Mouse (Mus musculus): ENCODE results near the gene Qpctl. TPM values are rescaled to one million over a fixed set of nuclear protein-coding genes. Genes with fewer than 3 reads are reported as not detected.

Gene Qpctl
- total RNA-seq (2014; rRNA removed): 4.3 and 6.3 TPM in 2 replicates
- polyA plus RNA-seq (2012; rRNA removed): 8.9 and 11.7 TPM in 2 replicates

GRCm38 (mm10) chr7:19148875-19149541 is at the start of gene Qpctl:
Gene Qpctl (minus strand): TSS chr7:19149291.
- 0 out of 2 replicates have a peak, but pooled peaks cover 2% of the 10 kb centered on the region for H3K79me2 ChIP-seq (ENCODE audit: control insufficient read depth, insufficient read depth, low read length)
- under 1% methylated on average over 43 of the region's 43 CpGs for WGBS
- TF ChIP-seq CTCF (IDR thresholded peaks at IDR 0.05; ENCODE audit: low read depth, low read length) (no peak), POLR2A (IDR thresholded peaks at IDR 0.05; ENCODE audit: extremely low read depth, insufficient read depth, low read length) (peak; percentile 49; the same call in 1 of the 2 replicates)
- no peaks in the 10 kb centered on the region for H3K4me1 ChIP-seq (ENCODE audit: control insufficient read depth, insufficient read depth, low read length)
- H3K4me3 ChIP-seq (ENCODE audit: insufficient read depth, low read depth, low read length): peak within 1 kb of the TSS; percentile 79
- H3K36me3 ChIP-seq (ENCODE audit: control insufficient read depth, insufficient read depth, low read length): peaks cover 7% of the 10 kb centered on the region; the same call in 1 of the 2 replicates
- peak; percentile 98 for DNase-seq (ENCODE audit: extremely low read depth, low read depth, low spot score)
- no peaks in the 10 kb centered on the region for H3K27me3 ChIP-seq (ENCODE audit: control insufficient read depth, insufficient read depth, low read length)
- peak within 1 kb of the TSS; percentile 42; the same call in 1 of the 2 replicates for H3K27ac ChIP-seq (replicated peaks; ENCODE audit: insufficient read depth, low read depth, low read length)
- peak within 1 kb of the TSS; percentile 80 for H3K9ac ChIP-seq (ENCODE audit: low read depth, low read length)

- Histone ChIP-seq H3K9ac (ENCODE audit: low read depth, low read length) (no peak overlapping the region), H3K27ac (replicated peaks; ENCODE audit: insufficient read depth, low read depth, low read length) (no peak overlapping the region), H3K79me2 (ENCODE audit: control insufficient read depth, insufficient read depth, low read length) (no peaks in the 10 kb centered on the region), H3K27me3 (ENCODE audit: control insufficient read depth, insufficient read depth, low read length) (no peaks in the 10 kb centered on the region), H3K4me3 (ENCODE audit: insufficient read depth, low read depth, low read length) (no peak overlapping the region), H3K4me1 (ENCODE audit: control insufficient read depth, insufficient read depth, low read length) (no peaks in the 10 kb centered on the region), H3K36me3 (ENCODE audit: control insufficient read depth, insufficient read depth, low read length) (no peaks in the 10 kb centered on the region; the same call in 1 of the 2 replicates)
- WGBS: 50% methylated on average over 2 of the region's 2 CpGs
- no peak for DNase-seq (ENCODE audit: extremely low read depth, low read depth, low spot score)
- TF ChIP-seq CTCF (IDR thresholded peaks at IDR 0.05; ENCODE audit: low read depth, low read length): peak; percentile 86
- no peak for TF ChIP-seq POLR2A (IDR thresholded peaks at IDR 0.05; ENCODE audit: extremely low read depth, insufficient read depth, low read length)
These were observed 48.9 kb upstream of the Qpctl start for GRCm38 (mm10) chr7:19197985-19198384.

- no peaks in the 10 kb centered on the region; the same call in 1 of the 2 replicates for H3K36me3 ChIP-seq (ENCODE audit: control insufficient read depth, insufficient read depth, low read length)
- H3K4me3 ChIP-seq (ENCODE audit: insufficient read depth, low read depth, low read length): no peak overlapping the region
- 69% methylated on average over 6 of the region's 6 CpGs for WGBS
- TF ChIP-seq POLR2A (IDR thresholded peaks at IDR 0.05; ENCODE audit: extremely low read depth, insufficient read depth, low read length) (no peak), CTCF (IDR thresholded peaks at IDR 0.05; ENCODE audit: low read depth, low read length) (peak; percentile 59; the same call in 1 of the 2 replicates)
- no peaks in the 10 kb centered on the region for H3K27me3 ChIP-seq (ENCODE audit: control insufficient read depth, insufficient read depth, low read length)
- no peak overlapping the region for H3K27ac ChIP-seq (replicated peaks; ENCODE audit: insufficient read depth, low read depth, low read length)
- H3K9ac ChIP-seq (ENCODE audit: low read depth, low read length): no peak overlapping the region
- H3K4me1 ChIP-seq (ENCODE audit: control insufficient read depth, insufficient read depth, low read length): no peaks in the 10 kb centered on the region
- no peaks in the 10 kb centered on the region for H3K79me2 ChIP-seq (ENCODE audit: control insufficient read depth, insufficient read depth, low read length)
- peak; percentile 33 for DNase-seq (ENCODE audit: extremely low read depth, low read depth, low spot score)
These were observed 47.6 kb upstream of the Qpctl start for GRCm38 (mm10) chr7:19196676-19197075.

GRCm38 (mm10) chr7:19194676-19195075 is 45.6 kb upstream of the Qpctl start:
- no peaks in the 10 kb centered on the region; the same call in 1 of the 2 replicates for H3K36me3 ChIP-seq (ENCODE audit: control insufficient read depth, insufficient read depth, low read length)
- H3K27ac ChIP-seq (replicated peaks; ENCODE audit: insufficient read depth, low read depth, low read length): no peak overlapping the region
- H3K9ac ChIP-seq (ENCODE audit: low read depth, low read length): no peak overlapping the region
- H3K79me2 ChIP-seq (ENCODE audit: control insufficient read depth, insufficient read depth, low read length): no peaks in the 10 kb centered on the region
- TF ChIP-seq POLR2A (IDR thresholded peaks at IDR 0.05; ENCODE audit: extremely low read depth, insufficient read depth, low read length): no peak
- TF ChIP-seq CTCF (IDR thresholded peaks at IDR 0.05; ENCODE audit: low read depth, low read length): peak; percentile 47
- H3K27me3 ChIP-seq (ENCODE audit: control insufficient read depth, insufficient read depth, low read length): no peaks in the 10 kb centered on the region
- no peaks in the 10 kb centered on the region for H3K4me1 ChIP-seq (ENCODE audit: control insufficient read depth, insufficient read depth, low read length)
- no peak for DNase-seq (ENCODE audit: extremely low read depth, low read depth, low spot score)
- H3K4me3 ChIP-seq (ENCODE audit: insufficient read depth, low read depth, low read length): no peak overlapping the region
- WGBS: 99% methylated on average over 4 of the region's 4 CpGs

- no peak overlapping the region for H3K4me3 ChIP-seq (ENCODE audit: insufficient read depth, low read depth, low read length)
- TF ChIP-seq CTCF (IDR thresholded peaks at IDR 0.05; ENCODE audit: low read depth, low read length): no peak
- no peak for TF ChIP-seq POLR2A (IDR thresholded peaks at IDR 0.05; ENCODE audit: extremely low read depth, insufficient read depth, low read length)
- no peak overlapping the region for H3K27ac ChIP-seq (replicated peaks; ENCODE audit: insufficient read depth, low read depth, low read length)
- H3K9ac ChIP-seq (ENCODE audit: low read depth, low read length): no peak overlapping the region
- WGBS: 71% methylated on average over 6 of the region's 6 CpGs
- H3K27me3 ChIP-seq (ENCODE audit: control insufficient read depth, insufficient read depth, low read length): no peaks in the 10 kb centered on the region; the same call in 1 of the 2 replicates
- no peak for DNase-seq (ENCODE audit: extremely low read depth, low read depth, low spot score)
- H3K4me1 ChIP-seq (ENCODE audit: control insufficient read depth, insufficient read depth, low read length): 0 out of 2 replicates have a peak, but pooled peaks cover 2% of the 10 kb centered on the region
- no peaks in the 10 kb centered on the region; the same call in 1 of the 2 replicates for H3K36me3 ChIP-seq (ENCODE audit: control insufficient read depth, insufficient read depth, low read length)
- no peaks in the 10 kb centered on the region for H3K79me2 ChIP-seq (ENCODE audit: control insufficient read depth, insufficient read depth, low read length)
These were observed 35.7 kb upstream of the Qpctl start for GRCm38 (mm10) chr7:19184758-19185157.

GRCm38 (mm10) chr7:19184250-19184649 is 35.2 kb upstream of the Qpctl start:
- Histone ChIP-seq H3K4me1 (ENCODE audit: control insufficient read depth, insufficient read depth, low read length) (0 out of 2 replicates have a peak, but pooled peaks cover 2% of the 10 kb centered on the region), H3K27me3 (ENCODE audit: control insufficient read depth, insufficient read depth, low read length) (peaks cover 5% of the 10 kb centered on the region; the same call in 1 of the 2 replicates), H3K9ac (ENCODE audit: low read depth, low read length) (no peak overlapping the region), H3K27ac (replicated peaks; ENCODE audit: insufficient read depth, low read depth, low read length) (no peak overlapping the region), H3K79me2 (ENCODE audit: control insufficient read depth, insufficient read depth, low read length) (no peaks in the 10 kb centered on the region), H3K4me3 (ENCODE audit: insufficient read depth, low read depth, low read length) (no peak overlapping the region), H3K36me3 (ENCODE audit: control insufficient read depth, insufficient read depth, low read length) (no peaks in the 10 kb centered on the region; the same call in 1 of the 2 replicates)
- no peak for TF ChIP-seq POLR2A (IDR thresholded peaks at IDR 0.05; ENCODE audit: extremely low read depth, insufficient read depth, low read length)
- TF ChIP-seq CTCF (IDR thresholded peaks at IDR 0.05; ENCODE audit: low read depth, low read length): no peak
- 90% methylated on average over 2 of the region's 2 CpGs for whole genome bisulfite sequencing
- DNase-seq (ENCODE audit: extremely low read depth, low read depth, low spot score): no peak
